Mouse (Mus musculus): ENCODE measurements at regions not wholly inside any gene's neighbourhood (a gene's known extent, or its start where the extent isn't known, plus 50 kb on each side); places are given as distances from the start of the nearest gene placed in this dataset.

GRCm38 (mm10) chr10:15592161-15592560, 874.1 kb upstream of the Gje1 start:
- no peak for TF ChIP-seq GATA4 (IDR thresholded peaks at IDR 0.05; ENCODE audit: insufficient replicate concordance, low read length)

GRCm38 (mm10) chr10:15586081-15586480, 868.1 kb upstream of the Gje1 start:
- no peak for TF ChIP-seq GATA4 (IDR thresholded peaks at IDR 0.05; ENCODE audit: insufficient replicate concordance, low read length)

- TF ChIP-seq GATA4 (IDR thresholded peaks at IDR 0.05; ENCODE audit: insufficient replicate concordance, low read length): no peak
Measured at GRCm38 (mm10) chr10:15564119-15564518, 846.1 kb upstream of the Gje1 start.

- TF ChIP-seq GATA4 (IDR thresholded peaks at IDR 0.05; ENCODE audit: insufficient replicate concordance, low read length): no peak
Measured at GRCm38 (mm10) chr10:15553407-15554064, 835.5 kb upstream of the Gje1 start.

- peak; percentile 55; the same call in 1 of the 2 replicates for TF ChIP-seq GATA4 (IDR thresholded peaks at IDR 0.05; ENCODE audit: insufficient replicate concordance, low read length)
Measured at GRCm38 (mm10) chr10:15541797-15542350, 823.9 kb upstream of the Gje1 start.

GRCm38 (mm10) chr10:15540780-15541426, 822.9 kb upstream of the Gje1 start:
- TF ChIP-seq GATA4 (IDR thresholded peaks at IDR 0.05; ENCODE audit: insufficient replicate concordance, low read length): no peak

- TF ChIP-seq GATA4 (IDR thresholded peaks at IDR 0.05; ENCODE audit: insufficient replicate concordance, low read length): no peak
Measured at GRCm38 (mm10) chr10:15536053-15536452, 818.0 kb upstream of the Gje1 start.

- no peak for TF ChIP-seq GATA4 (IDR thresholded peaks at IDR 0.05; ENCODE audit: insufficient replicate concordance, low read length)
Measured at GRCm38 (mm10) chr10:15487367-15487766, 769.4 kb upstream of the Gje1 start.

GRCm38 (mm10) chr10:15443281-15443680, 725.3 kb upstream of the Gje1 start:
- no peak for TF ChIP-seq GATA4 (IDR thresholded peaks at IDR 0.05; ENCODE audit: insufficient replicate concordance, low read length)

GRCm38 (mm10) chr10:15441216-15441615, 723.2 kb upstream of the Gje1 start:
- no peak for TF ChIP-seq GATA4 (IDR thresholded peaks at IDR 0.05; ENCODE audit: insufficient replicate concordance, low read length)

GRCm38 (mm10) chr10:15426746-15427145, 708.7 kb upstream of the Gje1 start:
- no peak for TF ChIP-seq GATA4 (IDR thresholded peaks at IDR 0.05; ENCODE audit: insufficient replicate concordance, low read length)

GRCm38 (mm10) chr10:15406211-15406610, 688.2 kb upstream of the Gje1 start:
- no peak for TF ChIP-seq GATA4 (IDR thresholded peaks at IDR 0.05; ENCODE audit: insufficient replicate concordance, low read length)

GRCm38 (mm10) chr10:15405706-15406105, 687.7 kb upstream of the Gje1 start:
- no peak for TF ChIP-seq GATA4 (IDR thresholded peaks at IDR 0.05; ENCODE audit: insufficient replicate concordance, low read length)

GRCm38 (mm10) chr10:15399964-15400363, 682.0 kb upstream of the Gje1 start:
- TF ChIP-seq GATA4 (IDR thresholded peaks at IDR 0.05; ENCODE audit: insufficient replicate concordance, low read length): no peak

- no peak for TF ChIP-seq GATA4 (IDR thresholded peaks at IDR 0.05; ENCODE audit: insufficient replicate concordance, low read length)
Measured at GRCm38 (mm10) chr10:15397114-15397513, 679.1 kb upstream of the Gje1 start.

- no peak for TF ChIP-seq GATA4 (IDR thresholded peaks at IDR 0.05; ENCODE audit: insufficient replicate concordance, low read length)
Measured at GRCm38 (mm10) chr10:15395295-15395694, 677.3 kb upstream of the Gje1 start.
